Mouse (Mus musculus): ENCODE results near the gene Tas2r114.

The Tas2r114 gene

GRCm38 (mm10) chr6:131689963-131690362 lies at the start of gene Tas2r114:
Tas2r114 (minus strand) TSS chr6:131690063.
- no peak for DNase-seq (ENCODE audit: low spot score)

GRCm38 (mm10) chr6:131712803-131713202 lies 22.9 kb upstream of the Tas2r114 start:
- DNase-seq (ENCODE audit: low spot score), result no peak

GRCm38 (mm10) chr6:131687395-131687794 lies 2.5 kb downstream of the Tas2r114 start, which contains the start of gene Tas2r105:
Tas2r105 (minus strand) TSS chr6:131687495.
- DNase-seq (ENCODE audit: low spot score), result no peak

- no peak for DNase-seq (ENCODE audit: low spot score)
These were observed 4.2 kb downstream of the Tas2r114 start, which contains the start of gene Tas2r104 for GRCm38 (mm10) chr6:131685644-131686043. Tas2r104 (minus strand) TSS chr6:131685744.

- DNase-seq (ENCODE audit: low spot score), result no peak
These were observed 11.1 kb downstream of the Tas2r114 start, which contains the start of gene Tas2r106 for GRCm38 (mm10) chr6:131678786-131679185. Tas2r106 (minus strand) TSS chr6:131678886.

- no peak for DNase-seq (ENCODE audit: low spot score)
These were observed 29.8 kb downstream of the Tas2r114 start, which contains the start of gene Tas2r107 for GRCm38 (mm10) chr6:131660049-131660448. Tas2r107 (minus strand) TSS chr6:131660149.
